Mouse (Mus musculus) embryonic facial prominence, embryonic 13.5 days (tissue): ENCODE measurements around the gene Cchcr1. TPM values are rescaled to one million over a fixed set of nuclear protein-coding genes. Genes with fewer than 3 reads are reported as not detected.

Source experiments
- ATAC-seq: fragments of 200-750 bp; cut with Nextera tagmentation; 2 replicates; pipeline ENCODE4 v1.8.0; 2017; ENCODE audit warnings: low read depth; ENCODE audit not compliant: insufficient number of reproducible peaks, insufficient read depth, low FRiP score, low TSS enrichment
- H3K27ac ChIP-seq: fragments of 300-500 bp; sonication (generic); 2 replicates; pipeline ENCODE4 v1.5.1; 2015; ENCODE audit warnings: moderate library complexity, mild to moderate bottlenecking, inconsistent platforms
- H3K27me3 ChIP-seq: fragments of 300-500 bp; sonication (generic); 2 replicates; pipeline ENCODE4 v1.6.1; 2015; ENCODE audit warnings: mild to moderate bottlenecking, inconsistent platforms
- H3K36me3 ChIP-seq: fragments of 300-500 bp; sonication (generic); 2 replicates; pipeline ENCODE4 v1.6.1; 2015; ENCODE audit warnings: mild to moderate bottlenecking, inconsistent platforms
- H3K4me1 ChIP-seq: fragments of 300-500 bp; sonication (generic); 2 replicates; pipeline ENCODE4 v1.6.1; 2015; ENCODE audit warnings: inconsistent platforms
- H3K4me2 ChIP-seq: fragments of 300-500 bp; sonication (generic); 2 replicates; pipeline ENCODE4 v1.6.1; 2015; ENCODE audit warnings: moderate library complexity, mild to moderate bottlenecking, inconsistent platforms
- H3K4me3 ChIP-seq: fragments of 300-500 bp; sonication (generic); 2 replicates; pipeline ENCODE4 v1.5.1; 2015; ENCODE audit warnings: mild to moderate bottlenecking, inconsistent platforms
- H3K9ac ChIP-seq: fragments of 300-500 bp; sonication (generic); 2 replicates; pipeline ENCODE4 v1.6.1; 2015; ENCODE audit warnings: mild to moderate bottlenecking, inconsistent platforms
- H3K9me3 ChIP-seq: fragments of 300-500 bp; sonication (generic); 2 replicates; pipeline ENCODE4 v1.6.1; 2016; ENCODE audit warnings: inconsistent platforms
- WGBS: fragments of 180-500 bp; shearing (Covaris S2); methylation state at CpG from one replicate; pipeline ENCODE4 v1.1.7; 2015; ENCODE audit warnings: mixed read lengths; 5-methylcytosine and 5-hydroxymethylcytosine counted together
- polyA plus RNA-seq: library from polyadenylated mRNA; unstranded; fragments of >200 nt; fragmentation: Nextera tagmentation; extraction: Ambion mirVana; gene quantifications from 2 replicates; pipeline ENCODE4 v1.2.1, GENCODE M21; 2015

The Cchcr1 gene
- polyA plus RNA-seq, 1 experiment from 2014 or later, result 23.2 TPM

- Histone ChIP-seq H3K4me1 (0 out of 2 replicates have a peak, but pooled peaks cover 4% of the 10 kb centered on the region), H3K4me2 (no peak overlapping the region), H3K4me3 (no peak overlapping the region), H3K9me3 (no peaks in the 10 kb centered on the region), H3K27me3 (no peaks in the 10 kb centered on the region), H3K9ac (no peak overlapping the region), H3K36me3 (no peaks in the 10 kb centered on the region), H3K27ac (no peak overlapping the region)
- no peak for ATAC-seq
- 80% methylated on average over 13 of the region's 13 CpGs for WGBS
These were observed 39.4 kb downstream of the Cchcr1 start for GRCm38 (mm10) chr17:35556186-35556765.

GRCm38 (mm10) chr17:35556812-35557211 lies 39.9 kb downstream of the Cchcr1 start:
- Histone ChIP-seq H3K27ac (no peak overlapping the region), H3K27me3 (no peaks in the 10 kb centered on the region), H3K36me3 (no peaks in the 10 kb centered on the region), H3K4me1 (0 out of 2 replicates have a peak, but pooled peaks cover 4% of the 10 kb centered on the region), H3K4me2 (no peak overlapping the region), H3K4me3 (no peak overlapping the region), H3K9ac (no peak overlapping the region), H3K9me3 (no peaks in the 10 kb centered on the region)
- 31% methylated on average over 5 of the region's 5 CpGs for WGBS
- no peak for ATAC-seq

GRCm38 (mm10) chr17:35557351-35557750 lies 40.5 kb downstream of the Cchcr1 start:
- Histone ChIP-seq H3K4me3 (no peak overlapping the region), H3K27ac (no peak overlapping the region), H3K4me2 (no peak overlapping the region), H3K4me1 (0 out of 2 replicates have a peak, but pooled peaks cover 4% of the 10 kb centered on the region), H3K36me3 (no peaks in the 10 kb centered on the region), H3K27me3 (no peaks in the 10 kb centered on the region), H3K9ac (no peak overlapping the region), H3K9me3 (no peaks in the 10 kb centered on the region)
- 77% methylated on average over 9 of the region's 9 CpGs for WGBS
- ATAC-seq, result no peak

GRCm38 (mm10) chr17:35558216-35558615 lies 41.3 kb downstream of the Cchcr1 start:
- no peak overlapping the region for H3K4me2 ChIP-seq
- no peak overlapping the region for H3K9ac ChIP-seq
- no peaks in the 10 kb centered on the region for H3K27me3 ChIP-seq
- no peak overlapping the region for H3K4me3 ChIP-seq
- H3K4me1 ChIP-seq, result 0 out of 2 replicates have a peak, but pooled peaks cover 4% of the 10 kb centered on the region
- no peak for ATAC-seq
- no peak overlapping the region for H3K27ac ChIP-seq
- no peaks in the 10 kb centered on the region for H3K36me3 ChIP-seq
- WGBS, result 57% methylated on average over 8 of the region's 8 CpGs
- no peaks in the 10 kb centered on the region for H3K9me3 ChIP-seq

- peaks cover 11% of the 10 kb centered on the region for H3K4me1 ChIP-seq
- no peak within 1 kb of the TSS for H3K27ac ChIP-seq
- no peak within 1 kb of the TSS for H3K4me3 ChIP-seq
- peaks cover 40% of the 10 kb centered on the region for H3K27me3 ChIP-seq
- no peaks in the 10 kb centered on the region for H3K9me3 ChIP-seq
- no peaks in the 10 kb centered on the region for H3K36me3 ChIP-seq
- ATAC-seq, result no peak
- no peak within 1 kb of the TSS for H3K9ac ChIP-seq
- WGBS, result 52% methylated on average over 3 of the region's 3 CpGs
- H3K4me2 ChIP-seq, result no peak within 1 kb of the TSS
These were observed 50.2 kb downstream of the Cchcr1 start, which contains the start of gene 2300002M23Rik for GRCm38 (mm10) chr17:35567150-35567549. 2300002M23Rik (plus strand) TSS chr17:35567450.

GRCm38 (mm10) chr17:35567767-35568166 lies 50.9 kb downstream of the Cchcr1 start:
- no peak for ATAC-seq
- no peaks in the 10 kb centered on the region for H3K9me3 ChIP-seq
- H3K27ac ChIP-seq, result no peak overlapping the region
- WGBS, result 19% methylated on average over 9 of the region's 9 CpGs
- no peak overlapping the region for H3K9ac ChIP-seq
- peaks cover 11% of the 10 kb centered on the region for H3K4me1 ChIP-seq
- no peak overlapping the region for H3K4me2 ChIP-seq
- no peaks in the 10 kb centered on the region for H3K36me3 ChIP-seq
- no peak overlapping the region for H3K4me3 ChIP-seq
- H3K27me3 ChIP-seq, result peaks cover 40% of the 10 kb centered on the region

GRCm38 (mm10) chr17:35569091-35569944 lies 52.4 kb downstream of the Cchcr1 start:
- ATAC-seq, result no peak
- peak overlapping the region; percentile 62 for H3K9ac ChIP-seq

GRCm38 (mm10) chr17:35570836-35571235 lies 53.9 kb downstream of the Cchcr1 start:
- peaks cover 50% of the 10 kb centered on the region for H3K27me3 ChIP-seq
- H3K36me3 ChIP-seq, result no peaks in the 10 kb centered on the region
- H3K9ac ChIP-seq, result no peak overlapping the region
- H3K27ac ChIP-seq, result no peak overlapping the region
- H3K4me3 ChIP-seq, result no peak overlapping the region
- no peak for ATAC-seq
- 74% methylated on average over 14 of the region's 14 CpGs for WGBS
- peaks cover 11% of the 10 kb centered on the region for H3K4me1 ChIP-seq
- no peak overlapping the region for H3K4me2 ChIP-seq
- H3K9me3 ChIP-seq, result no peaks in the 10 kb centered on the region

More at GRCm38 (mm10) chr17:35569091-35569944, 52.4 kb downstream of the Cchcr1 start:
- peak overlapping the region; percentile 61 for H3K4me2 ChIP-seq
- H3K36me3 ChIP-seq, result no peaks in the 10 kb centered on the region
- H3K27me3 ChIP-seq, result peaks cover 44% of the 10 kb centered on the region
- peak overlapping the region; percentile 32 for H3K4me3 ChIP-seq
- H3K27ac ChIP-seq, result no peak overlapping the region
- H3K4me1 ChIP-seq, result peaks cover 11% of the 10 kb centered on the region
- no peaks in the 10 kb centered on the region for H3K9me3 ChIP-seq
- 2% methylated on average over 28 of the region's 28 CpGs for WGBS

GRCm38 (mm10) chr17:35571477-35571876 lies 54.6 kb downstream of the Cchcr1 start:
- no peaks in the 10 kb centered on the region for H3K36me3 ChIP-seq
- H3K9me3 ChIP-seq, result no peaks in the 10 kb centered on the region
- H3K4me1 ChIP-seq, result peaks cover 11% of the 10 kb centered on the region
- peaks cover 51% of the 10 kb centered on the region for H3K27me3 ChIP-seq
- WGBS, result 91% methylated on average over 7 of the region's 7 CpGs
- H3K27ac ChIP-seq, result no peak overlapping the region
- H3K9ac ChIP-seq, result no peak overlapping the region
- no peak overlapping the region for H3K4me2 ChIP-seq
- H3K4me3 ChIP-seq, result no peak overlapping the region
- ATAC-seq, result no peak

- H3K4me1 ChIP-seq, result no peaks in the 10 kb centered on the region
- H3K9me3 ChIP-seq, result no peaks in the 10 kb centered on the region
- no peak overlapping the region for H3K9ac ChIP-seq
- H3K4me3 ChIP-seq, result no peak overlapping the region
- no peak for ATAC-seq
- H3K27me3 ChIP-seq, result peaks cover 18% of the 10 kb centered on the region
- H3K36me3 ChIP-seq, result no peaks in the 10 kb centered on the region
- 19% methylated on average over 6 of the region's 6 CpGs for WGBS
- no peak overlapping the region for H3K4me2 ChIP-seq
- H3K27ac ChIP-seq, result no peak overlapping the region
These were observed 61.3 kb downstream of the Cchcr1 start for GRCm38 (mm10) chr17:35578211-35578610.
